Mouse (Mus musculus): ENCODE results near the gene Sp7. TPM values are rescaled to one million over a fixed set of nuclear protein-coding genes. Genes with fewer than 3 reads are reported as not detected.

Sp7 gene
- polyA plus RNA-seq, 2 experiments, result 0.04 to 0.07 TPM

DNA sequence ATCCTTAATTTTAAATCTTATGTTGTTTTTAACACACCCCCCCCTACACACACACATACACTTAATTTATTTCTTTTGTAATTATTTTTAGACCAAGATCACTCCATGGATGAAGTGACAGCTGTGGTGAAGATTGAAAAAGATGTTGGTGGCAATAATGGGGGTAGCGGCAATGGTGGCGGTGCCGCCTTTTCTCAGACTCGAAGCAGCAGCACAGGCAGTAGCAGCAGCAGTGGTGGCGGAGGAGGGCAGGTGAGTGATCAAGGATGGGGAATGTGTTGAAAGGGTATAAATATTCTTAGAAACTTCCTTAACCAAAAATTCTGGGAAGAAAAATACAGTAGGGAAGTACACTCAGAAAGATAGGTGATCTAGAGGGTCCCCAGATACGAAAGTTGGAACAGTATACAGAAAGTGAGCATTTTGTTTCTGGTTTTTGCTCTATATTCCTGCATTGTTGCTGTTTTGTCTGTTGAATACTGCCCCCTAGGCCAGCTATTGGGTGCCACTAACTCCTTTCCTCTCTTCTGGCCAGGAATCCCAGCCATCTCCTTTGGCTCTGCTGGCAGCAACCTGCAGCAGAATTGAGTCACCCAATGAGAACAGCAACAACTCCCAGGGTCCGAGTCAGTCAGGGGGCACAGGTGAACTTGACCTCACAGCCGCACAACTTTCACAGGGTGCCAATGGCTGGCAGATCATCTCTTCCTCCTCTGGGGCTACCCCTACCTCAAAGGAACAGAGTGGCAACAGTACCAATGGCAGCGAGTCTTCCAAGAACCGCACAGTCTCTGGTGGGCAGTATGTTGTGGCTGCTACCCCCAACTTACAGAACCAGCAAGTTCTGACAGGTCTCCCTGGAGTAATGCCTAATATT, 40.9 kb upstream of the Sp7 start:
- WGBS (ENCODE audit: insufficient replicate concordance), result 91% methylated on average over 10 of the region's 10 CpGs
- no peak overlapping the region for H3K4me3 ChIP-seq (ENCODE audit: insufficient read depth in 1 of 2, low read depth in 2 of 2, low read length in 2 of 2)

GRCm38 (mm10) chr15:102406912-102407580, 40.1 kb upstream of the Sp7 start:
- peak overlapping the region; percentile 92 for H3K9ac ChIP-seq (replicated peaks)

More for the DNA sequence above, 40.9 kb upstream of the Sp7 start:
- TF ChIP-seq EP300 (IDR thresholded peaks at IDR 0.05; ENCODE audit: low read depth) (no peak), CTCF (IDR thresholded peaks at IDR 0.05; ENCODE audit: low read depth) (0 out of 2 replicates have a peak, but pooled peaks have one; percentile 23)
- H3K4me2 ChIP-seq (ENCODE audit: low read depth), result no peak overlapping the region; the same call in 1 of the 2 replicates
- ATAC-seq (ENCODE audit: insufficient read depth) (no peak), DNase-seq (ENCODE audit: low read depth in 3 of 3, low spot score in 3 of 3) (no peak)
- H3K27me3 ChIP-seq (ENCODE audit: control insufficient read depth, insufficient read depth, low read length), result no peaks in the 10 kb centered on the region
- no peak overlapping the region for H3K9ac ChIP-seq (replicated peaks)
- H3K9me3 ChIP-seq (ENCODE audit: control insufficient read depth, low read length), result no peaks in the 10 kb centered on the region
- H3K27ac ChIP-seq, result no peak overlapping the region
- peaks cover 17 to 20% of the 10 kb centered on the region in 2 experiments for H3K4me1 ChIP-seq (replicated peaks; ENCODE audit: control insufficient read depth in 2 of 2, insufficient read depth in 2 of 2, low read length in 1 of 2)
- peaks cover 49% of the 10 kb centered on the region for H3K36me3 ChIP-seq (replicated peaks; ENCODE audit: control insufficient read depth, insufficient read depth, low read depth)

GRCm38 (mm10) chr15:102406196-102406911, 39.4 kb upstream of the Sp7 start:
- H3K9ac ChIP-seq (replicated peaks), result peak overlapping the region; percentile 92
- peak overlapping the region; percentile 88 for H3K27ac ChIP-seq
- no peak for TF ChIP-seq CTCF (IDR thresholded peaks at IDR 0.05; ENCODE audit: low read depth)
- under 1% methylated on average over 47 of the region's 69 CpGs for WGBS (ENCODE audit: insufficient replicate concordance)
- H3K36me3 ChIP-seq (replicated peaks; ENCODE audit: control insufficient read depth, insufficient read depth, low read depth), result peaks cover 35% of the 10 kb centered on the region
- H3K4me1 ChIP-seq (replicated peaks; ENCODE audit: control insufficient read depth in 2 of 2, insufficient read depth in 2 of 2, low read length in 1 of 2), result peaks cover 21 to 25% of the 10 kb centered on the region in 2 experiments
- no peaks in the 10 kb centered on the region for H3K27me3 ChIP-seq (ENCODE audit: control insufficient read depth, insufficient read depth, low read length)
- DNase-seq (ENCODE audit: low read depth in 3 of 3, low spot score in 3 of 3) (peak in 2 of 3 experiments; percentile 66 to 71), ATAC-seq (ENCODE audit: insufficient read depth) (peak; percentile 34)
- peak overlapping the region; percentile 73 for H3K4me2 ChIP-seq (ENCODE audit: low read depth)
- H3K4me3 ChIP-seq (ENCODE audit: insufficient read depth in 1 of 2, low read depth in 2 of 2, low read length in 2 of 2), result peak overlapping the region; percentile 58 to 79
- no peaks in the 10 kb centered on the region for H3K9me3 ChIP-seq (ENCODE audit: control insufficient read depth, low read length)

More at GRCm38 (mm10) chr15:102406912-102407580, 40.1 kb upstream of the Sp7 start:
- Histone ChIP-seq H3K4me1 (replicated peaks; ENCODE audit: control insufficient read depth in 2 of 2, insufficient read depth in 2 of 2, low read length in 1 of 2) (peaks cover 17 to 21% of the 10 kb centered on the region in 2 experiments), H3K9me3 (ENCODE audit: control insufficient read depth, low read length) (no peaks in the 10 kb centered on the region), H3K27ac (peak overlapping the region; percentile 88), H3K4me3 (ENCODE audit: insufficient read depth in 1 of 2, low read depth in 2 of 2, low read length in 2 of 2) (peak overlapping the region; percentile 58 to 79), H3K4me2 (ENCODE audit: low read depth) (peak overlapping the region; percentile 73), H3K27me3 (ENCODE audit: control insufficient read depth, insufficient read depth, low read length) (no peaks in the 10 kb centered on the region), H3K36me3 (replicated peaks; ENCODE audit: control insufficient read depth, insufficient read depth, low read depth) (peaks cover 41% of the 10 kb centered on the region)
- DNase-seq (ENCODE audit: low read depth in 3 of 3, low spot score in 3 of 3) (no peak), ATAC-seq (ENCODE audit: insufficient read depth) (no peak)
- whole genome bisulfite sequencing (ENCODE audit: insufficient replicate concordance), result 7% methylated on average over 3 of the region's 3 CpGs
- TF ChIP-seq EP300 (IDR thresholded peaks at IDR 0.05; ENCODE audit: low read depth) (no peak), CTCF (IDR thresholded peaks at IDR 0.05; ENCODE audit: low read depth) (no peak)

- no peaks in the 10 kb centered on the region for H3K9me3 ChIP-seq (ENCODE audit: control insufficient read depth, low read length)
- peak within 1 kb of the TSS; percentile 92 for H3K9ac ChIP-seq (replicated peaks)
- peaks cover 34% of the 10 kb centered on the region for H3K36me3 ChIP-seq (replicated peaks; ENCODE audit: control insufficient read depth, insufficient read depth, low read depth)
- under 1% methylated on average over 37 of the region's 38 CpGs for WGBS (ENCODE audit: insufficient replicate concordance)
- peak; percentile 35; the same call in 1 of the 2 replicates for TF ChIP-seq CTCF (IDR thresholded peaks at IDR 0.05; ENCODE audit: low read depth)
- peak; percentile 31 for TF ChIP-seq EP300 (IDR thresholded peaks at IDR 0.05; ENCODE audit: low read depth)
- no peaks in the 10 kb centered on the region for H3K27me3 ChIP-seq (ENCODE audit: control insufficient read depth, insufficient read depth, low read length)
- H3K27ac ChIP-seq, result peak within 1 kb of the TSS; percentile 88
- H3K4me3 ChIP-seq (ENCODE audit: insufficient read depth in 1 of 2, low read depth in 2 of 2, low read length in 2 of 2), result peak within 1 kb of the TSS; percentile 58 to 79
- H3K4me1 ChIP-seq (replicated peaks; ENCODE audit: control insufficient read depth in 2 of 2, insufficient read depth in 2 of 2, low read length in 1 of 2), result peaks cover 24 to 30% of the 10 kb centered on the region in 2 experiments
- ATAC-seq (ENCODE audit: insufficient read depth), result peak; percentile 87
- DNase-seq (ENCODE audit: low read depth in 3 of 3, low spot score in 3 of 3), result peak; percentile 100
- peak within 1 kb of the TSS; percentile 89 for H3K4me2 ChIP-seq (ENCODE audit: low read depth)
These were observed 38.7 kb upstream of the Sp7 start, which contains the start of gene Sp1 for GRCm38 (mm10) chr15:102405489-102406195. Gene Sp1, plus strand, starts transcription at chr15:102406143.
